Mouse (Mus musculus) Muller cell, postnatal 12 days (primary cell): ENCODE data around the gene Sf3a1.
A peak's percentile ranks its signal among the peaks of the same experiment; 100 is the strongest.
"Not testable (repeated sequence)": the region's sequence is repeated elsewhere in the genome, so short reads cannot be mapped to it uniquely, and the experiment has no call there.

Source experiments
- DNase-seq: peaks from one replicate; pipeline ENCODE4 v3.0.0-alpha.2; 2015; ENCODE audit errors: inconsistent ontology term

Sf3a1 gene

GRCm38 (mm10) chr11:4159808-4160708 lies at the start of gene Sf3a1, which contains the start of gene Ccdc157:
TSS of gene Sf3a1 (plus strand) at chr11:4160350.
TSS of gene Ccdc157 (minus strand) at chr11:4160293.
- DNase-seq = peak; percentile 93

- no peak for DNase-seq
Measured at GRCm38 (mm10) chr11:4112033-4112432, 48.1 kb upstream of the Sf3a1 start.

GRCm38 (mm10) chr11:4112861-4113260 lies 47.3 kb upstream of the Sf3a1 start:
- no peak for DNase-seq

- no peak for DNase-seq
Measured at GRCm38 (mm10) chr11:4113496-4113895, 46.7 kb upstream of the Sf3a1 start.

- no peak for DNase-seq
Measured at GRCm38 (mm10) chr11:4113970-4114369, 46.2 kb upstream of the Sf3a1 start.

- DNase-seq = not testable (repeated sequence)
Measured at GRCm38 (mm10) chr11:4114541-4114940, 45.6 kb upstream of the Sf3a1 start.

- DNase-seq = no peak
Measured at GRCm38 (mm10) chr11:4115407-4115806, 44.7 kb upstream of the Sf3a1 start.

GRCm38 (mm10) chr11:4116458-4117141 lies 43.5 kb upstream of the Sf3a1 start:
- no peak for DNase-seq

- no peak for DNase-seq
Measured at GRCm38 (mm10) chr11:4117372-4118071, 42.6 kb upstream of the Sf3a1 start.

GRCm38 (mm10) chr11:4118081-4118921 lies 41.8 kb upstream of the Sf3a1 start:
- DNase-seq = peak; percentile 64

- no peak for DNase-seq
Measured at GRCm38 (mm10) chr11:4119635-4120034, 40.5 kb upstream of the Sf3a1 start.

- no peak for DNase-seq
Measured at GRCm38 (mm10) chr11:4121691-4122090, 38.5 kb upstream of the Sf3a1 start.

GRCm38 (mm10) chr11:4122226-4122625 lies 37.9 kb upstream of the Sf3a1 start:
- no peak for DNase-seq

- DNase-seq = no peak
Measured at GRCm38 (mm10) chr11:4122742-4123579, 37.2 kb upstream of the Sf3a1 start, which contains the start of gene Sec14l2. TSS of gene Sec14l2 (minus strand) at chr11:4123415.

GRCm38 (mm10) chr11:4123922-4124321 lies 36.2 kb upstream of the Sf3a1 start:
- DNase-seq = no peak

GRCm38 (mm10) chr11:4127059-4127458 lies 33.1 kb upstream of the Sf3a1 start:
- DNase-seq = no peak

GRCm38 (mm10) chr11:4128461-4128860 lies 31.7 kb upstream of the Sf3a1 start:
- DNase-seq = not testable (repeated sequence)

- no peak for DNase-seq
Measured at GRCm38 (mm10) chr11:4133450-4133849, 26.7 kb upstream of the Sf3a1 start.

GRCm38 (mm10) chr11:4134400-4134799 lies 25.8 kb upstream of the Sf3a1 start:
- no peak for DNase-seq
